Mouse (Mus musculus): ENCODE measurements around the gene Olfr1369-ps1.
"Not testable (repeated sequence)": the region's sequence is repeated elsewhere in the genome, so short reads cannot be mapped to it uniquely, and the experiment has no call there.

Olfr1369-ps1 gene

GRCm38 (mm10) chr13:21111183-21111582 lies at the start of gene Olfr1369-ps1:
TSS of gene Olfr1369-ps1 (plus strand) at chr13:21111483.
- not testable (repeated sequence) for DNase-seq

GRCm38 (mm10) chr13:21066021-21066420 lies 45.3 kb upstream of the Olfr1369-ps1 start:
- DNase-seq: no peak

- no peak for DNase-seq
Measured at GRCm38 (mm10) chr13:21074847-21075246, 36.4 kb upstream of the Olfr1369-ps1 start, which contains the start of gene Olfr1370. TSS of gene Olfr1370 (minus strand) at chr13:21074947.

- no peak for DNase-seq
Measured at GRCm38 (mm10) chr13:21082686-21083085, 28.6 kb upstream of the Olfr1369-ps1 start.

GRCm38 (mm10) chr13:21109759-21110158 lies 1.5 kb upstream of the Olfr1369-ps1 start:
- DNase-seq: no peak

GRCm38 (mm10) chr13:21110441-21110840 lies 842 bp upstream of the Olfr1369-ps1 start:
- no peak for DNase-seq

GRCm38 (mm10) chr13:21114121-21114520 lies 2.8 kb downstream of the Olfr1369-ps1 start:
- no peak for DNase-seq

- DNase-seq: not testable (repeated sequence)
Measured at GRCm38 (mm10) chr13:21129339-21129738, 18.1 kb downstream of the Olfr1369-ps1 start, which contains the start of gene Olfr263. TSS of gene Olfr263 (plus strand) at chr13:21129639.

GRCm38 (mm10) chr13:21142421-21142820 lies 31.1 kb downstream of the Olfr1369-ps1 start:
- DNase-seq: no peak

GRCm38 (mm10) chr13:21145767-21146166 lies 34.5 kb downstream of the Olfr1369-ps1 start, which contains the start of gene Olfr1368:
TSS of gene Olfr1368 (minus strand) at chr13:21145867.
- no peak for DNase-seq

GRCm38 (mm10) chr13:21155888-21156287 lies 44.6 kb downstream of the Olfr1369-ps1 start:
- no peak for DNase-seq

GRCm38 (mm10) chr13:21158071-21158470 lies 46.8 kb downstream of the Olfr1369-ps1 start:
- no peak for DNase-seq

GRCm38 (mm10) chr13:21158785-21159474 lies 47.6 kb downstream of the Olfr1369-ps1 start:
- peak; percentile 82 for DNase-seq

- no peak for DNase-seq
Measured at GRCm38 (mm10) chr13:21159475-21159819, 48.2 kb downstream of the Olfr1369-ps1 start.

GRCm38 (mm10) chr13:21160041-21160511 lies 48.8 kb downstream of the Olfr1369-ps1 start:
- peak; percentile 28 for DNase-seq

- peak; percentile 84 for DNase-seq
Measured at GRCm38 (mm10) chr13:21160657-21161590, 49.6 kb downstream of the Olfr1369-ps1 start.

- no peak for DNase-seq
Measured at GRCm38 (mm10) chr13:21161591-21161990, 50.3 kb downstream of the Olfr1369-ps1 start.

GRCm38 (mm10) chr13:21162591-21162990 lies 51.3 kb downstream of the Olfr1369-ps1 start:
- DNase-seq: no peak

- DNase-seq: peak; percentile 78
Measured at GRCm38 (mm10) chr13:21166936-21167909, 55.9 kb downstream of the Olfr1369-ps1 start.

- peak; percentile 32 for DNase-seq
Measured at GRCm38 (mm10) chr13:21167910-21168300, 56.6 kb downstream of the Olfr1369-ps1 start.

- peak; percentile 39 for DNase-seq
Measured at GRCm38 (mm10) chr13:21168371-21169011, 57.2 kb downstream of the Olfr1369-ps1 start.
